Mouse (Mus musculus) forebrain, postnatal 0 days (tissue): ENCODE results near the gene Pip4k2c. TPM values are rescaled to one million over a fixed set of nuclear protein-coding genes. Genes with fewer than 3 reads are reported as not detected.
A peak's percentile ranks its signal among the peaks of the same experiment; 100 is the strongest.

Source experiments
- ATAC-seq: fragments of 200-750 bp; cut with Nextera tagmentation; 2 replicates; pipeline ENCODE4 v1.8.0; 2017; ENCODE audit warnings: mild to moderate bottlenecking, moderate library complexity
- DNase-seq: peaks from one replicate; pipeline ENCODE4 v3.0.0-alpha.2; 2015
- H3K27ac ChIP-seq: fragments of 300-500 bp; sonication (generic); 2 replicates; pipeline ENCODE4 v1.5.1; 2014; ENCODE audit warnings: low read depth, mild to moderate bottlenecking, antibody characterized with exemption, low read length, moderate library complexity, mixed read lengths
- H3K27me3 ChIP-seq: fragments of 300-500 bp; sonication (generic); 2 replicates; pipeline ENCODE4 v1.6.1; 2014; ENCODE audit warnings: mild to moderate bottlenecking, low read length, mixed read lengths; ENCODE audit not compliant: insufficient read depth
- H3K36me3 ChIP-seq: fragments of 300-500 bp; sonication (generic); 2 replicates; pipeline ENCODE4 v1.6.1; 2014; ENCODE audit warnings: mild to moderate bottlenecking, moderate library complexity; ENCODE audit not compliant: insufficient read depth
- H3K4me1 ChIP-seq: fragments of 300-500 bp; sonication (generic); 2 replicates; pipeline ENCODE4 v1.6.1; 2014; ENCODE audit warnings: antibody characterized with exemption; ENCODE audit not compliant: insufficient read depth
- H3K4me2 ChIP-seq: fragments of 300-500 bp; sonication (generic); 2 replicates; pipeline ENCODE4 v1.6.1; 2014; ENCODE audit warnings: low read depth, mild to moderate bottlenecking, moderate library complexity
- H3K4me3 ChIP-seq: fragments of 300-500 bp; sonication (generic); 2 replicates; pipeline ENCODE4 v1.5.1; 2014; ENCODE audit warnings: low read depth, low read length, mixed read lengths
- H3K9ac ChIP-seq: fragments of 300-500 bp; sonication (generic); 2 replicates; pipeline ENCODE4 v1.6.1; 2014; ENCODE audit warnings: mild to moderate bottlenecking
- H3K9me3 ChIP-seq: fragments of 300-500 bp; sonication (generic); 2 replicates; pipeline ENCODE4 v1.6.1; 2016; ENCODE audit warnings: low read length
- CTCF ChIP-seq: sonication (generic); IDR thresholded peaks from 2 replicates; pipeline ENCODE4 v1.5.1; 2016; ENCODE audit warnings: antibody characterized with exemption, control low read depth, low read depth
- WGBS: fragments of 180-500 bp; shearing (Covaris S2); extraction: QIAGEN DNeasy Blood & Tissue Kit; methylation state at CpG from one replicate; pipeline ENCODE4 v1.1.7; 2014; 5-methylcytosine and 5-hydroxymethylcytosine counted together
- polyA plus RNA-seq: library from polyadenylated mRNA; unstranded; fragments of >200 nt; fragmentation: Nextera tagmentation; extraction: Ambion mirVana; gene quantifications from 2 replicates; pipeline ENCODE4 v1.2.1, GENCODE M21; 2015
- total RNA-seq: library from RNA; depleted of rRNA; stranded (reverse); fragments of >200 nt; gene quantifications from 2 replicates; pipeline ENCODE4 v1.2.3, GENCODE M21; 2014

Gene Pip4k2c
- total and polyA plus RNA-seq, 2 experiments from 2014 or later = 20.1 to 23.3 TPM

DNA sequence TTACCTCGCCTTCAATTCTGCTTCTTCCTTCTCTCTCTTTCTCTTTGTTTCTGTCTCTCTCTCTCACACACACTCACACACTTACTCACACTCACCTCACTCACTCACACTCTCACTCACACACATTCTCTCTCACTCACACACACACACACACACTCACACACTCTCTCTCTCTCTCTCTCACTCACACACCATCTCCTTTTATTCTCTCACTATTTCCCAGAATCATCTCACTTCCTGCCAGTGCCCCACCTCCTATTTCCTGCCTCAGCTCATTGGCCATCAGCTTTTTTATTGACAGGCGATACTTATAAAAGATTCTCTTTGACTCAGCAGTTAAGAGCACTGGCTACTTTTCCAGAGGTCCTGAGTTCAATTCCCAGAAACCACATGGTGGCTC is 7.0 kb upstream of the Pip4k2c start:
- no peaks in the 10 kb centered on the region for H3K9me3 ChIP-seq
- no peak for DNase-seq
- H3K4me1 ChIP-seq = no peaks in the 10 kb centered on the region
- no peak overlapping the region for H3K27ac ChIP-seq
- no peaks in the 10 kb centered on the region for H3K27me3 ChIP-seq
- no peak for TF ChIP-seq CTCF
- H3K9ac ChIP-seq = no peak overlapping the region
- no peak for ATAC-seq
- WGBS = 90% methylated on average over 2 of the region's 2 CpGs
- no peaks in the 10 kb centered on the region for H3K36me3 ChIP-seq
- no peak overlapping the region for H3K4me2 ChIP-seq
- H3K4me3 ChIP-seq = no peak overlapping the region

DNA sequence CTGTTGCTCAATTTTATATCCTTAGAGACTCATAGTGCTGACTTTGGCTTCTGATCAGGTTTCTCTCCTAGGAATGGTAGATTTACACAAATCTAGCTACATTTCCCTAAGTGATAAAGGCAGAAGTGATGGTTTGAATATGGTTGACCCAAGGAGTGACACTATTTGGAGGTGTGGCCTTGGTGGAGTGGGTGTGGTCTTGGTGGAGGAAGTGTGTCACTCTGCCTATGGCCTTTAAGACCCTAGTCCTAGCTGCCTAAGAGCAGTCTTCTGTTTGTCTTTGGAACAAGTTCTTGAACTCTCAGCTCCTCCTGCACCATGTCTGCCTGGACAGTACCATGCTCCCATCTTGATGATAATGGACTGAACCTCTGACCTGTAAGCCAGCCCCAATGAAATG is 5.8 kb upstream of the Pip4k2c start:
- no peak for DNase-seq
- no peak for ATAC-seq
- Histone ChIP-seq H3K27me3 (no peaks in the 10 kb centered on the region), H3K4me2 (no peak overlapping the region), H3K9me3 (no peaks in the 10 kb centered on the region), H3K4me1 (no peaks in the 10 kb centered on the region), H3K27ac (no peak overlapping the region), H3K9ac (no peak overlapping the region), H3K4me3 (no peak overlapping the region), H3K36me3 (no peaks in the 10 kb centered on the region)
- no peak for TF ChIP-seq CTCF

DNA sequence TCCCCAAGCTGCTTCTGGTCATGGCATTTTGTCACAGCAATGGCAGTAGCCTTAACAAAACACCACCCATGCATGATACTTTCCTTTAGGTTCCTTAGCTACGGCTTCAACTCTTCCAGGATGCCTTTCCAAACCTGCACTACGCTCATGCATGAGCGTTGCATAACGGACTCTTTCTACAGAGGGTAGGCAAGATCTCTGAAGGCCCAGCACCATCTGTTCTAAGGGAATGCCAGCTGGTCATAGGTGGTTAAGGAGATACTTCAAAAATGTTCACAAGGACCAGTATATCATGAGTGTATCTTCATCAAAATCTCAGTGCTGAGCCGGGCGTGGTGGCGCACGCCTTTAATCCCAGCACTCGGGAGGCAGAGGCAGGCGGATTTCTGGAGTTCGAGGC is 5.1 kb upstream of the Pip4k2c start:
- H3K9ac ChIP-seq = no peak overlapping the region
- 95% methylated on average over 11 of the region's 11 CpGs for WGBS
- H3K4me3 ChIP-seq = no peak overlapping the region
- no peaks in the 10 kb centered on the region for H3K9me3 ChIP-seq
- no peak for ATAC-seq
- H3K4me2 ChIP-seq = no peak overlapping the region
- no peak overlapping the region for H3K27ac ChIP-seq
- no peak for TF ChIP-seq CTCF
- no peaks in the 10 kb centered on the region for H3K4me1 ChIP-seq
- no peaks in the 10 kb centered on the region for H3K36me3 ChIP-seq
- no peak for DNase-seq
- H3K27me3 ChIP-seq = no peaks in the 10 kb centered on the region

DNA sequence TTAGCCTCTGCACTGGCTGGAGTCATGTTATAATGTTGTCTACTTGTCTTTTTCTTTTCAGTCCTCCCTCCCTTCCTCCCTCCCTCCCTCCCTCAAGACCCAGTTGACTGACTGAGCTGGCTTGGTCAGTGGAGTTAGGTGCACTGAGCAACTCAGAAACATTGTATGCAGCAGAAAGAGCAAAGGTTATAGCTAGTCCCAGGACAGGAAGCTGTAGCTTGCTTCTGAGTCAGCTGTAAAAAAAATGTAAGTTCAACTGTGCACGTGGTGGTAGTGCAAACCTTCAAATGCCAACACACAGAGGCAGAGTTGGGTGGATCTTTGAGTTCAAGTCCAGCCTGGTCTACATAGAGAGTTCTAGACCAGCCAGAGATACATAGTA is 3.0 kb upstream of the Pip4k2c start:
- Histone ChIP-seq H3K27ac (no peak overlapping the region), H3K4me2 (no peak overlapping the region), H3K4me3 (no peak overlapping the region), H3K9me3 (no peaks in the 10 kb centered on the region), H3K36me3 (no peaks in the 10 kb centered on the region), H3K27me3 (no peaks in the 10 kb centered on the region), H3K9ac (no peak overlapping the region), H3K4me1 (peaks cover 12% of the 10 kb centered on the region)
- WGBS = 71% methylated on average over 1 of the region's 1 CpGs
- DNase-seq = no peak
- no peak for TF ChIP-seq CTCF
- ATAC-seq = no peak

DNA sequence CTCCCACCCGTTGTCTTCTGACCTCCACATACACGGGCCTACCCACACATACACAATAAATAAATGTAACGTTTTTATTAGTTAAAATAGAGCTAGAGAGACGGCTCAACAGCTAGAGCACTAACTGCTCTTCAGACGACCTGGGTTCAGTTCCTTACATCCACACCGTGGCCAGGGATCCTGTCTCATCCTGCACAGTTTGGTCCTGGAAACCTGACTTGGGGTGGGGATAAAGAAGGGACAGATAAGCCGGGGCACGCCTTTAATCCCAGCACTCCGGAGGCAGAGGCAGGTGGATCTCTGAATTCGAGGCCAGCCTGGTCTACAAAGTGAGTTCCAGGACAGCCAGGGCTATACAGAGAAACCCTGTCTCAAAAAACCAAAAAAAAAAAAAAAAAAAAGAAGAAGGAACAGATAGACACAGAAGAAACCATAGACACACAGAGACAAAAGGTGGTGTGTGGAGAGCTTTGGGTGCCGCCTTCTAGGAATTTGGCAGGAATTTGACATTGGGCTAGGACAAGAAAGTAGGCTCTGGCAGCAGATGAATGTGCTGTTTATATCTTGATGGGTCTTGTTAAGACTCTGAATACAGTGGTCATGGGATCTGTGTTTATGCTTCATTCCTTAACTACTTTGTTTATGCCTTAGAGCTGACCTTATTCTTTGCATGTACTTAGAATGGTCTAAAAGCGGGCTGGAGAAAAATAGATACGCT is 2.5 kb upstream of the Pip4k2c start:
- DNase-seq (no peak), ATAC-seq (no peak)
- H3K9ac ChIP-seq = no peak overlapping the region
- no peaks in the 10 kb centered on the region for H3K9me3 ChIP-seq
- no peak overlapping the region for H3K27ac ChIP-seq
- H3K4me3 ChIP-seq = no peak overlapping the region
- H3K4me1 ChIP-seq = peaks cover 12% of the 10 kb centered on the region
- H3K4me2 ChIP-seq = no peak overlapping the region
- no peaks in the 10 kb centered on the region for H3K27me3 ChIP-seq
- WGBS = 82% methylated on average over 13 of the region's 13 CpGs
- no peak for TF ChIP-seq CTCF
- no peaks in the 10 kb centered on the region for H3K36me3 ChIP-seq

DNA sequence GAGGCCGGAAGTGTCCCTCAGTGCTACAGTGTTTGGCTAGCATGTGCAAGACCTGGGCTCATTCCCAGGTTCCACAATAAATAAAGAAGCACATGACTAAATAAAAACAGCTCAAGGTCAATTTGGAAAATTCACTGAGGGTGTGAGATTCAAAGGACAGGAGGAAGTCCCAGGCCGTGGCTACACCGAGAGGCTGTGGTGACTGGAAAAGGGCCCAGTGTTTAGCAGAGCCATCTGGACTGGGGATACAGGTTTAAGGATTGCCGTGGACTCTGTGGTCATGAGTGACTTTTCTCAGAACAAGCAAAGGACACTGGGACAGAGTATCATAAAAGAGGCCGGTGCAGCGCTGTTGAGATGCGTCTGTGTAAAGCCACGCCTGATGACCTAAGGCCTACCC is 1.9 kb upstream of the Pip4k2c start:
- no peak overlapping the region for H3K4me2 ChIP-seq
- no peak for TF ChIP-seq CTCF

DNA sequence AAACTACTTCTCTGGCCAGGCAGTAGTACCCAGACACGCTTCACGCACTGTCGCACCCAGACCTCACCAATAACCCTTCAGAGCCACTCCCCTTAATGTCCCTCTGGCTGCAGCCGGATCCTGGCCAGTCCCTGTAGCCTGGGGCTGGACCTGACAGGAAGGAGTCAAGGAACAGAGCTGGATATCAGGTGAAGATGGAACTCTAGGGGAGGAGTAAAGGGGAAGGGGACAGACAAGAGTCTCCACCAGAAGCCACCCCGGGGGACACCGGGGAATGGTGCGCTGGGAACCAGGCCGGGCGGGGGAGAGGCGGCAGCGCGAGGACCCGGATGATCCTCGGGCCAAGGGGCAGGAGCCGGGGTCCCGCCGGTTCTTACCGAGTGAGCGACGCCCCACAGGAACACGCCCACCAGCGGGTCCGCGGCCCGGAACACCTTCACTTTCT is 402 bp downstream of the Pip4k2c start:
- H3K4me2 ChIP-seq = peak overlapping the region; percentile 93
- H3K27me3 ChIP-seq = no peaks in the 10 kb centered on the region
- H3K9ac ChIP-seq = peak overlapping the region; percentile 77
- WGBS = under 1% methylated on average over 25 of the region's 25 CpGs
- peak; percentile 46 for ATAC-seq
- H3K36me3 ChIP-seq = peaks cover 14% of the 10 kb centered on the region
- DNase-seq = no peak
- H3K27ac ChIP-seq = peak overlapping the region; percentile 64
- peak overlapping the region; percentile 77 for H3K4me3 ChIP-seq
- TF ChIP-seq CTCF = no peak
- H3K9me3 ChIP-seq = no peaks in the 10 kb centered on the region
- peaks cover 12% of the 10 kb centered on the region for H3K4me1 ChIP-seq

More for the DNA sequence above, 1.9 kb upstream of the Pip4k2c start:
- Histone ChIP-seq H3K27ac (no peak overlapping the region), H3K4me1 (peaks cover 12% of the 10 kb centered on the region), H3K9ac (no peak overlapping the region), H3K4me3 (no peak overlapping the region), H3K9me3 (no peaks in the 10 kb centered on the region), H3K36me3 (no peaks in the 10 kb centered on the region), H3K27me3 (no peaks in the 10 kb centered on the region)
- DNase-seq (no peak), ATAC-seq (no peak)
- 89% methylated on average over 8 of the region's 8 CpGs for WGBS
